Mouse (Mus musculus) CD8-positive naive resting alpha-beta T cell, adult 57 days (primary cell): ENCODE results near the gene Mrs2. TPM values are rescaled to one million over a fixed set of nuclear protein-coding genes. Genes with fewer than 3 reads are reported as not detected.

ENCODE experiments used
- total RNA-seq: library from RNA; stranded (reverse); gene quantifications from one replicate; pipeline ENCODE4 v1.2.4, GENCODE M21; 2023

Gene Mrs2
- total RNA-seq = 40.9 TPM

GRCm38 (mm10) chr13:25019793-25020539 lies at the start of gene Mrs2:
Mrs2 (minus strand) TSS chr13:25020379.

GRCm38 (mm10) chr13:25055873-25056667 lies 35.9 kb upstream of the Mrs2 start, which contains the start of gene Dcdc2a:
Dcdc2a (plus strand) TSS chr13:25056004.

GRCm38 (mm10) chr13:24942512-24943282 lies 77.5 kb downstream of the Mrs2 start, which contains the start of gene Gpld1:
Gpld1 (plus strand) TSS chr13:24943152.

Other genes with a start within 250 kb of the Mrs2 start
- 145 TPM for gene BC005537, start 218.7 kb downstream of the Mrs2 start, total RNA-seq
- 20.1 TPM for gene Acot13, start 188.8 kb downstream of the Mrs2 start, total RNA-seq
- gene Tdp2, start 188.7 kb downstream of the Mrs2 start, total RNA-seq = 84.0 TPM
- gene D130043K22Rik, start 175.2 kb downstream of the Mrs2 start, total RNA-seq = not detected
- 1.2 TPM for gene Aldh5a1, start 82.7 kb downstream of the Mrs2 start, total RNA-seq
- gene Gpld1, start 77.2 kb downstream of the Mrs2 start, total RNA-seq = not detected
- not detected for gene Dcdc2a, start 35.6 kb upstream of the Mrs2 start, total RNA-seq